Mouse (Mus musculus) intestine, postnatal 0 days (tissue): Measurements from ENCODE around the gene Dock1. TPM values are rescaled to one million over a fixed set of nuclear protein-coding genes. Genes with fewer than 3 reads are reported as not detected.

Source experiments
- ATAC-seq: fragments of 200-750 bp; cut with Nextera tagmentation; 2 replicates; pipeline ENCODE4 v1.8.0; 2017; ENCODE audit warnings: mild to moderate bottlenecking, moderate TSS enrichment, moderate library complexity
- H3K27ac ChIP-seq: fragments of 300-500 bp; sonication (generic); 2 replicates; pipeline ENCODE4 v1.5.1; 2014; ENCODE audit warnings: mild to moderate bottlenecking, low read depth, low read length, moderate library complexity
- H3K27me3 ChIP-seq: fragments of 300-500 bp; sonication (generic); replicated peaks from 2 replicates; pipeline ENCODE4 v1.6.1; 2014; ENCODE audit warnings: low read length, mixed read lengths; ENCODE audit not compliant: control insufficient read depth, insufficient read depth
- H3K36me3 ChIP-seq: fragments of 300-500 bp; sonication (generic); 2 replicates; pipeline ENCODE4 v1.6.1; 2014; ENCODE audit warnings: mild to moderate bottlenecking, moderate library complexity; ENCODE audit not compliant: control insufficient read depth, insufficient read depth
- H3K4me1 ChIP-seq: fragments of 300-500 bp; sonication (generic); replicated peaks from 2 replicates; pipeline ENCODE4 v1.6.1; 2014; ENCODE audit warnings: antibody characterized with exemption, low read length, mixed read lengths; ENCODE audit not compliant: control insufficient read depth, insufficient read depth
- H3K4me2 ChIP-seq: fragments of 300-500 bp; sonication (generic); replicated peaks from 2 replicates; pipeline ENCODE4 v1.6.1; 2014; ENCODE audit warnings: low read depth, mild to moderate bottlenecking, moderate library complexity
- H3K4me3 ChIP-seq: fragments of 300-500 bp; sonication (generic); 2 replicates; pipeline ENCODE4 v1.5.1; 2014; ENCODE audit warnings: low read depth, low read length
- H3K9ac ChIP-seq: fragments of 300-500 bp; sonication (generic); 2 replicates; pipeline ENCODE4 v1.6.1; 2014; ENCODE audit warnings: mild to moderate bottlenecking, low read depth, low read length
- H3K9me3 ChIP-seq: fragments of 300-500 bp; sonication (generic); 2 replicates; pipeline ENCODE4 v1.6.1; 2016; ENCODE audit warnings: mixed run types; ENCODE audit not compliant: control insufficient read depth
- CTCF ChIP-seq: sonication (generic); IDR thresholded peaks from 2 replicates; pipeline ENCODE4 v1.5.1; 2016; ENCODE audit warnings: low read depth, mild to moderate bottlenecking, control low read depth, antibody characterized with exemption, moderate library complexity
- WGBS: fragments of 180-500 bp; shearing (Covaris S2); extraction: QIAGEN DNeasy Blood & Tissue Kit; methylation state at CpG from one replicate; pipeline ENCODE4 v1.1.7; 2014; 5-methylcytosine and 5-hydroxymethylcytosine counted together
- polyA plus RNA-seq: library from polyadenylated mRNA; unstranded; fragments of >200 nt; fragmentation: Nextera tagmentation; extraction: Ambion mirVana; gene quantifications from 2 replicates; pipeline ENCODE4 v1.2.1, GENCODE M21; 2015

Gene Dock1
- polyA plus RNA-seq, 1 experiment from 2014 or later = 8.7 TPM

DNA sequence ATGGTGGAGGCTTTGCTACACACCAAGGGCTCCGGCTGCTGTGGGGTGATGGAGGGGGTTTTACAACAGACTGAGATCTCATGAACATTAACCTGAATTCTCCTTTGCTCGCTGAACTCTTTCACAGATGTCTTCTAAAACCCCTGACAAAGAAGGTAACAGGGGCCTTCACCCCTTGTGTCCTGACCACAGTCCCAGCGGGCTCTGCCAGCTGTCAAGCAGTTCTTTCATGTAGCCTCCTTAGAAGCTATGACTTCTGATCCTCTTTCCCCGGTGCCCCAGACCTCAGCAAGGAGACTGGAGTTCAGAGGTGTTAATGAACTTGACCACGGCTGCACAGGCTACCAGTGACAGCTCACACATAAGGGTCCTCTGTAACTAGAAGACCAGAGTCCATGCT lies 393.4 kb downstream of the Dock1 start:
- ATAC-seq = no peak
- no peak overlapping the region for H3K4me3 ChIP-seq
- H3K36me3 ChIP-seq = no peaks in the 10 kb centered on the region; the same call in 1 of the 2 replicates
- no peaks in the 10 kb centered on the region for H3K27me3 ChIP-seq
- no peak for TF ChIP-seq CTCF
- no peak overlapping the region for H3K4me2 ChIP-seq
- H3K9ac ChIP-seq = no peak overlapping the region
- no peaks in the 10 kb centered on the region for H3K9me3 ChIP-seq
- no peaks in the 10 kb centered on the region for H3K4me1 ChIP-seq
- no peak overlapping the region for H3K27ac ChIP-seq
- WGBS = 84% methylated on average over 5 of the region's 5 CpGs

- ATAC-seq = no peak
- Histone ChIP-seq H3K27ac (no peak overlapping the region), H3K4me3 (no peak overlapping the region), H3K9ac (no peak overlapping the region), H3K27me3 (no peaks in the 10 kb centered on the region), H3K9me3 (no peaks in the 10 kb centered on the region), H3K36me3 (no peaks in the 10 kb centered on the region; the same call in 1 of the 2 replicates), H3K4me1 (no peaks in the 10 kb centered on the region), H3K4me2 (no peak overlapping the region)
- no peak for TF ChIP-seq CTCF
- 88% methylated on average over 5 of the region's 5 CpGs for WGBS
These were observed 394.8 kb downstream of the Dock1 start for GRCm38 (mm10) chr7:135065301-135065700.

GRCm38 (mm10) chr7:135068887-135069286 lies 398.4 kb downstream of the Dock1 start:
- H3K36me3 ChIP-seq = no peaks in the 10 kb centered on the region; the same call in 1 of the 2 replicates
- H3K4me1 ChIP-seq = no peaks in the 10 kb centered on the region
- no peak overlapping the region for H3K9ac ChIP-seq
- H3K9me3 ChIP-seq = no peaks in the 10 kb centered on the region
- no peak for ATAC-seq
- H3K4me3 ChIP-seq = no peak overlapping the region
- TF ChIP-seq CTCF = no peak
- 89% methylated on average over 3 of the region's 3 CpGs for WGBS
- no peak overlapping the region for H3K27ac ChIP-seq
- H3K4me2 ChIP-seq = no peak overlapping the region
- H3K27me3 ChIP-seq = no peaks in the 10 kb centered on the region

DNA sequence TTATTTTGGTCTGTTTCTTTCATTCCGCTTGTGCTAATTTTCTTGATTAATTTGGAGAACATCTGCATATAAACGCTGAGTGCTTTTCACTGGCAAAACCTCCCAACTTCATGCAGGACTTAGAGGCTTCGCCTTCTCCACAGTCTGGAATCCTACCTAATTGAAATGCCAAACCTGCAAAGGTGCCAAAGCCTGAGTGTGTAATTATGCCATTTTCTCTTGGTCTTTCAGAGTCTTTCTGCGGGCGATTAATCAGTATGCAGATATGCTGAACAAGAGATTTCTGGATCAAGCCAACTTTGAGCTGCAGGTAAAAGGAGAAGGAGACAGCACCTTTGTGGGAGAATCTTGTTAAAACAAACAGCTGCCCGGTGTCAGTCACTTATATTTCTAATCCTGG lies 406.4 kb downstream of the Dock1 start:
- Histone ChIP-seq H3K9ac (no peak overlapping the region), H3K4me1 (no peaks in the 10 kb centered on the region), H3K27me3 (no peaks in the 10 kb centered on the region), H3K27ac (no peak overlapping the region), H3K36me3 (no peaks in the 10 kb centered on the region; the same call in 1 of the 2 replicates), H3K4me3 (no peak overlapping the region), H3K9me3 (no peaks in the 10 kb centered on the region), H3K4me2 (no peak overlapping the region)
- 92% methylated on average over 6 of the region's 6 CpGs for WGBS
- no peak for TF ChIP-seq CTCF
- ATAC-seq = no peak

- H3K4me2 ChIP-seq = no peak overlapping the region
- no peaks in the 10 kb centered on the region for H3K27me3 ChIP-seq
- H3K4me3 ChIP-seq = no peak overlapping the region
- no peak overlapping the region for H3K9ac ChIP-seq
- no peaks in the 10 kb centered on the region for H3K4me1 ChIP-seq
- TF ChIP-seq CTCF = no peak
- no peak overlapping the region for H3K27ac ChIP-seq
- H3K36me3 ChIP-seq = no peaks in the 10 kb centered on the region; the same call in 1 of the 2 replicates
- H3K9me3 ChIP-seq = no peaks in the 10 kb centered on the region
- WGBS = 68% methylated on average over 6 of the region's 6 CpGs
- ATAC-seq = no peak
These were observed 406.9 kb downstream of the Dock1 start for GRCm38 (mm10) chr7:135077340-135077739.

- H3K9ac ChIP-seq = no peak overlapping the region
- no peak overlapping the region for H3K4me3 ChIP-seq
- no peak overlapping the region for H3K27ac ChIP-seq
- H3K9me3 ChIP-seq = no peaks in the 10 kb centered on the region
- no peaks in the 10 kb centered on the region for H3K27me3 ChIP-seq
- no peak for TF ChIP-seq CTCF
- H3K4me1 ChIP-seq = no peaks in the 10 kb centered on the region
- H3K36me3 ChIP-seq = no peaks in the 10 kb centered on the region; the same call in 1 of the 2 replicates
- WGBS = 79% methylated on average over 10 of the region's 10 CpGs
- no peak overlapping the region for H3K4me2 ChIP-seq
- ATAC-seq = no peak
These were observed 407.4 kb downstream of the Dock1 start for GRCm38 (mm10) chr7:135077806-135078205.

- Histone ChIP-seq H3K36me3 (peaks cover 18% of the 10 kb centered on the region), H3K27ac (no peak overlapping the region), H3K4me3 (no peak overlapping the region), H3K4me1 (no peaks in the 10 kb centered on the region), H3K9ac (no peak overlapping the region), H3K27me3 (no peaks in the 10 kb centered on the region), H3K9me3 (no peaks in the 10 kb centered on the region), H3K4me2 (no peak overlapping the region)
- 92% methylated on average over 8 of the region's 8 CpGs for WGBS
- TF ChIP-seq CTCF = no peak
- ATAC-seq = no peak
These were observed 413.0 kb downstream of the Dock1 start for GRCm38 (mm10) chr7:135083421-135083820.
